Mouse (Mus musculus) hindbrain, embryonic 14.5 days (tissue): ENCODE measurements at regions not wholly inside any gene's neighbourhood (a gene's known extent, or its start where the extent isn't known, plus 50 kb on each side); places are given as distances from the start of the nearest gene placed in this dataset.
"Not testable (repeated sequence)": the region's sequence is repeated elsewhere in the genome, so short reads cannot be mapped to it uniquely, and the experiment has no call there.

ENCODE experiments used
- ATAC-seq: fragments of 200-750 bp; cut with Nextera tagmentation; 2 replicates; pipeline ENCODE4 v1.8.0; 2017; ENCODE audit warnings: moderate number of reproducible peaks, mild to moderate bottlenecking, moderate TSS enrichment, moderate library complexity; ENCODE audit not compliant: low FRiP score
- DNase-seq: peaks from one replicate; pipeline ENCODE4 v3.0.0-alpha.2; 2015; ENCODE audit warnings: low spot score
- H3K27ac ChIP-seq: fragments of 300-500 bp; sonication (generic); 2 replicates; pipeline ENCODE4 v1.5.1; 2014; ENCODE audit warnings: mild to moderate bottlenecking, moderate library complexity
- H3K27me3 ChIP-seq: fragments of 300-500 bp; sonication (generic); 2 replicates; pipeline ENCODE4 v1.6.1; 2014; ENCODE audit warnings: mild to moderate bottlenecking, low read length, mixed read lengths; ENCODE audit not compliant: control insufficient read depth, insufficient read depth
- H3K36me3 ChIP-seq: fragments of 300-500 bp; sonication (generic); replicated peaks from 2 replicates; pipeline ENCODE4 v1.6.1; 2014; ENCODE audit not compliant: control insufficient read depth, insufficient read depth
- H3K4me1 ChIP-seq: fragments of 300-500 bp; sonication (generic); replicated peaks from 2 replicates; pipeline ENCODE4 v1.6.1; 2014; ENCODE audit warnings: antibody characterized with exemption, low read length, mixed read lengths; ENCODE audit not compliant: control insufficient read depth, insufficient read depth
- H3K4me2 ChIP-seq: fragments of 300-500 bp; sonication (generic); replicated peaks from 2 replicates; pipeline ENCODE4 v1.6.1; 2014; ENCODE audit warnings: mild to moderate bottlenecking, moderate library complexity
- H3K4me3 ChIP-seq: fragments of 300-500 bp; sonication (generic); replicated peaks from 2 replicates; pipeline ENCODE4 v1.5.1; 2014; ENCODE audit warnings: mild to moderate bottlenecking, low read length
- H3K9ac ChIP-seq: fragments of 300-500 bp; sonication (generic); 2 replicates; pipeline ENCODE4 v1.6.1; 2014
- H3K9me3 ChIP-seq: fragments of 300-500 bp; sonication (generic); 2 replicates; pipeline ENCODE4 v1.6.1; 2016; ENCODE audit warnings: low read length; ENCODE audit not compliant: control insufficient read depth
- WGBS: fragments of 180-500 bp; shearing (Covaris S2); extraction: QIAGEN DNeasy Blood & Tissue Kit; methylation state at CpG from one replicate; pipeline ENCODE4 v1.1.7; 2014; 5-methylcytosine and 5-hydroxymethylcytosine counted together

GRCm38 (mm10) chr9:85637274-85637673, 111.9 kb downstream of the Ibtk start:
- Histone ChIP-seq H3K27me3 (no peaks in the 10 kb centered on the region), H3K9ac (no peak overlapping the region), H3K36me3 (no peaks in the 10 kb centered on the region), H3K9me3 (0 out of 2 replicates have a peak, but pooled peaks cover 4% of the 10 kb centered on the region), H3K4me3 (no peak overlapping the region), H3K4me1 (no peaks in the 10 kb centered on the region), H3K4me2 (no peak overlapping the region), H3K27ac (no peak overlapping the region)
- DNase-seq (no peak), ATAC-seq (no peak)
- 81% methylated on average over 3 of the region's 3 CpGs for WGBS

- peak; percentile 17; the same call in 1 of the 2 replicates for ATAC-seq
- Histone ChIP-seq H3K27ac (no peak overlapping the region), H3K36me3 (no peaks in the 10 kb centered on the region), H3K9me3 (0 out of 2 replicates have a peak, but pooled peaks cover 4% of the 10 kb centered on the region), H3K4me2 (no peak overlapping the region), H3K4me1 (no peaks in the 10 kb centered on the region), H3K9ac (no peak overlapping the region), H3K4me3 (no peak overlapping the region), H3K27me3 (no peaks in the 10 kb centered on the region)
- DNase-seq = no peak
- 63% methylated on average over 3 of the region's 3 CpGs for WGBS
Observed at GRCm38 (mm10) chr9:85636131-85636447, 113.0 kb downstream of the Ibtk start.

DNA sequence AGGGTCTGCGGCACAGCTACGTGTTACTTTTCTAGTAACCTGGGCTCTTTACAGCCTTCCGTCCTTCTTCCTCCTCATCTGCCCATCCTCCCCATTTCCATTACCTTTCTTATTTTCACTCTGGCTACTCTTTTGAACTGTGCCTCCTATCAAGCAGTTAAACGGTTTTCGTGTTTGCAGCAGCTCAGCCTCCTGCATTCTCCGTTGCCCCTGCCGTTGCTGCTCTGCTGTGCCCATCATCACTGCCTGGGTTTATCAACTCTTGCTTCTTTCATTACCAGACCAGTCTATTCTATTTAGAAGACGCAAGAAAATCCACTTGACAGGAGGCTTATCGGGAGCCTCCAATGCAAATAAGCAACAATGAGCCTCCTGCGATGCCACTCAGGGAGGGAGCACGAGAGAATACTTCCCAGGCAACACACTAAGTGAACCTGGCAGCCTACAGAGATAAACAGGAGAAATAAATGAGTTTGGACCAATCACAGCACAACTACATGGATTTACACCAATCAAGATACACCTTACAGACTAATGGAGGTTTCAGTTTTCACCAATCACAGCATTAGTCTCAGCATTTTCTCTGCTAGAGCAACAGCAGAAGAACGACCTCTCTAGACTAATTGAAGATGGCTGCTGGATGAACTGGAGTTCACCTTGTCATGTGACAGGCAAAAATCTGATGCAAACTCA, 113.5 kb downstream of the Ibtk start:
- Histone ChIP-seq H3K4me1 (no peaks in the 10 kb centered on the region), H3K4me2 (peak overlapping the region; percentile 25; the same call in 1 of the 2 replicates), H3K27me3 (no peaks in the 10 kb centered on the region), H3K9me3 (0 out of 2 replicates have a peak, but pooled peaks cover 4% of the 10 kb centered on the region), H3K9ac (no peak overlapping the region), H3K4me3 (no peak overlapping the region), H3K27ac (no peak overlapping the region), H3K36me3 (no peaks in the 10 kb centered on the region)
- WGBS = 84% methylated on average over 12 of the region's 12 CpGs
- ATAC-seq (0 out of 2 replicates have a peak, but pooled peaks have one; percentile 24), DNase-seq (no peak)

DNA sequence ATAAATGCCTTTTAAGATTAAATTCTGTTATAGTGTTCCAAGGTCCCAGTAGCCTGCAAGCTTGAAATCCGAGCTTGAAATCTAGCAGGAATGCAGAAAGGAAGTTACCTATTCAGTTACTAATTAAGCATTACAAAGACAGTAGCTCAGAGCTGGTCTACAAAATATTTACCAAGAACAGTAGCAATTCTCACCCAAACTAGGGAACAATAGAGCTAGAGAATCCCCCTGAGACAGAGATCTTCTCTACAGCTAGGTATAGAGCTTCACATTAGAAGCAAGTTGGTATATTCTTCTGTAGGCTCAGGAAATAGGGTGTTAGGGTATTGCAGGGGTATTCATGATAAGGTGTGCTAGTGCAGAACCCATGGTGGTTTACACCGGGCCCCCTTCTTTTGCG, 114.3 kb downstream of the Ibtk start:
- WGBS = 79% methylated on average over 3 of the region's 3 CpGs
- H3K36me3 ChIP-seq, H3K27me3 ChIP-seq, H3K9ac ChIP-seq, H3K4me2 ChIP-seq, H3K27ac ChIP-seq, ATAC-seq, H3K9me3 ChIP-seq, H3K4me3 ChIP-seq, H3K4me1 ChIP-seq, DNase-seq: not testable (repeated sequence)

GRCm38 (mm10) chr9:85617972-85618371, 131.2 kb downstream of the Ibtk start:
- H3K4me1 ChIP-seq = no peaks in the 10 kb centered on the region
- WGBS = 97% methylated on average over 3 of the region's 3 CpGs
- H3K27me3 ChIP-seq = no peaks in the 10 kb centered on the region
- H3K9ac ChIP-seq = no peak overlapping the region
- no peaks in the 10 kb centered on the region for H3K9me3 ChIP-seq
- DNase-seq (no peak), ATAC-seq (no peak)
- no peak overlapping the region for H3K4me2 ChIP-seq
- H3K36me3 ChIP-seq = no peaks in the 10 kb centered on the region
- no peak overlapping the region for H3K4me3 ChIP-seq
- no peak overlapping the region for H3K27ac ChIP-seq

DNA sequence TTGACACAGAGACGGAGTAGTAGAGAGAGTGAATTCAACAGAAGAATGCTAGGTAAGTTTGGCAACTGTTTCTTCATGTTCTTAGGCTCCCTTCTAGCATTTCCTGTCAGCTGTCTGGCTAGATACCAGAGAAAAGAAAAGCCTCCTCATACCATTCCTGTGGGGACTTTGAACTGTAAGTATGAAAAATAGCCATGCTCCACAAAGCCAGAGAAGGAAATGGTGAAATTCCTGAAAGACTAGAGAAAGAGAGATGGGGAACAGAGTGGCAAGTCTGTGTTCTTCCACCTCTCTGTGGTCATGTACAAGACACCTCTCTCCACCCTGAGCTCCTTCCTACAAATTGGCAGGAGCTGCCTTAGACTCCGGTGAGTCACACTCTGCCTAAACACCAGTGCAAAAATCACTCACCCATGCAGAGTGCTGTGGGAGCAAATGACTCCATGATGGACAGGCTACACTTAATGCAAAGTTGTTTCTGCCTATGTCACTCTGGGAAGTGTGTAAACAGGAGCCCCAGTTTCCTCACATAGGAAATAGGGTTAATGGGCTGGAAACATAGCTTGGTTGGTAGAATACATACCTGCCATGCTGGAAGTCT, 131.9 kb downstream of the Ibtk start:
- DNase-seq = no peak
- WGBS = 82% methylated on average over 2 of the region's 2 CpGs
- Histone ChIP-seq H3K4me3 (no peak overlapping the region), H3K36me3 (no peaks in the 10 kb centered on the region), H3K9ac (no peak overlapping the region), H3K27ac (no peak overlapping the region), H3K9me3 (no peaks in the 10 kb centered on the region), H3K27me3 (no peaks in the 10 kb centered on the region), H3K4me1 (no peaks in the 10 kb centered on the region), H3K4me2 (no peak overlapping the region)
- ATAC-seq = no peak

DNA sequence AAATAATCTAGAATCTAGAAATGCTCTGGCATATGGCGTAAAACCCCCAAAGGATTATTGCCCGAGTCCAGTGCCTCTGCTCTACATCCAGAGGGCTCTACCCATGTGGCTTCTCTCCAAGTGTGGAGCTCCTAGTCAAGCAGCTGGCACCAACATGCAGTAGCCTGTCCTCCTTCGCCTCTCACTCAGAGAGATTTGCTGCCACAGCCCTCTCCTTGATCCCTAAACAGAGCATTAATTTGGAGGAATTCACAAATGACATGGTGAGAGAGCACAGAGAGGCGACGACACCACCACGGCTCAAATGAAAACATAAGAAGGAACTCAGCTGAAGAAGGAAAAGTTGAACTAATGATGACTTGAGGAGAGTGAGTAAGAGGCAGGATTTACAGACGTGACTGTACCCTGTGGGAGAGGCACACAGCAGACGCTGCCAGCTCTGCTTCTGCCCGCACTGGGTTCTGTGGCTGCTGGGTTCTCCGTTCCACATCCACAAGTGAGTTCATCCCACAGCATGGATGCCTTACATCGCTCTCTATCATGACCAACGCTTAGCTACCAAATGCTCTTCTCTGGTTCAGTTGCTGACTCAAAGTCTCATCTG, 132.8 kb downstream of the Ibtk start:
- DNase-seq (no peak), ATAC-seq (no peak)
- H3K9me3 ChIP-seq = no peaks in the 10 kb centered on the region
- H3K9ac ChIP-seq = no peak overlapping the region
- no peaks in the 10 kb centered on the region for H3K27me3 ChIP-seq
- no peaks in the 10 kb centered on the region for H3K4me1 ChIP-seq
- no peak overlapping the region for H3K4me3 ChIP-seq
- WGBS = 92% methylated on average over 12 of the region's 12 CpGs
- no peak overlapping the region for H3K27ac ChIP-seq
- no peak overlapping the region for H3K4me2 ChIP-seq
- no peaks in the 10 kb centered on the region for H3K36me3 ChIP-seq

DNA sequence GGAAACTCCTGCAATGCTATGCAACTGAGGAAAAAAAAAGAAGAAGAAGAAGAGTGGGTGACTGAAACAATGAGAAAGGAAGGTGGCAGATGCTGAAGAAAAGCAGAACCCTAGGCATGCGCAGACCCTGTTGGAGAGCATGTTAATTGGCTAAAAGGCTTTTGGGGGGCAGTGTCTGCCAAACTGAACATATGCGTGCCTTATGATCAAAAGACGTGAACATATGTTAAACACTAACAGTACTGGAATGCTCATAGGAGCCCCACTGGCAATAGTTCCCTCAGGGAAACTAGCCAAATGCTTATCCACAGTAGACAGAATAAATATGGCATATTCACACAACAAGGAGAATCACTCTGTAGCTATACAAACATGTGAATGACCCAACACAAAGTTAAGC, 140.0 kb downstream of the Ibtk start:
- 71% methylated on average over 3 of the region's 3 CpGs for WGBS
- Histone ChIP-seq H3K9me3 (no peaks in the 10 kb centered on the region), H3K27me3 (no peaks in the 10 kb centered on the region), H3K36me3 (no peaks in the 10 kb centered on the region), H3K4me1 (no peaks in the 10 kb centered on the region), H3K4me3 (no peak overlapping the region), H3K27ac (no peak overlapping the region), H3K4me2 (no peak overlapping the region), H3K9ac (no peak overlapping the region)
- peak; percentile 72; the same call in 1 of the 2 replicates for ATAC-seq
- peak; percentile 52 for DNase-seq

DNA sequence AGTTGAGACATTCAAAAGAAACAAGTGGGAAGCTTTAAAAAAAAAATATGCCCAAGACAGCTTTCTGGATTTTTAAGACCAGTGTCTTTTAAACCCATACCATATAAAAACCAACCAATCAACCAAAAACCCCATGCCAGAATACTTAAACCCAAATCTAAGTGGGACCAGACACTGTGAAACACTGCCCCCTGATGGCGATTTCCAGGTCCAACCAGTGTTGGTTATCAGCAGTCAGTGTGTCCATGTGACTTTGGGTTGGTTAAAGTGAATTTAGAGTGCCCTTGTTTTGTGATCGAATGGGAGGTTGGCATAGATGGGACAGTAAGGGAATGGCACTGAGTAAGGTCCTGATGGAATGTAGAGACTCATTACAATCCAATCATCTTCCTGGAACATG, 152.2 kb downstream of the Ibtk start:
- no peak for DNase-seq
- no peaks in the 10 kb centered on the region for H3K36me3 ChIP-seq
- no peak overlapping the region for H3K4me3 ChIP-seq
- WGBS = 45% methylated on average over 2 of the region's 2 CpGs
- H3K9me3 ChIP-seq = no peaks in the 10 kb centered on the region
- no peaks in the 10 kb centered on the region for H3K27me3 ChIP-seq
- no peak overlapping the region for H3K4me2 ChIP-seq
- no peak for ATAC-seq
- H3K4me1 ChIP-seq = no peaks in the 10 kb centered on the region
- no peak overlapping the region for H3K27ac ChIP-seq
- H3K9ac ChIP-seq = no peak overlapping the region
